Mouse (Mus musculus) E14TG2a.4 (cell line): ENCODE data around the gene Abhd16a.

Source experiments
- H3K27me3 ChIP-seq: 2 replicates; pipeline ENCODE4 v1.6.1; 2014; ENCODE audit warnings: low read length, control low read depth; ENCODE audit not compliant: insufficient read depth
- H3K36me3 ChIP-seq: 2 replicates; pipeline ENCODE4 v1.6.1; 2014; ENCODE audit warnings: low read length, control low read depth; ENCODE audit not compliant: insufficient read depth
- H3K4me1 ChIP-seq: replicated peaks from 2 replicates; pipeline ENCODE4 v1.6.1; 2014; ENCODE audit warnings: low read depth, low read length, control low read depth
- H3K4me3 ChIP-seq: replicated peaks from 2 replicates; pipeline ENCODE4 v1.5.1; 2014; ENCODE audit warnings: mild to moderate bottlenecking, low read length
- H3K9me3 ChIP-seq: 2 replicates; pipeline ENCODE4 v1.6.1; 2014; ENCODE audit warnings: low read length, control low read depth
- CTCF ChIP-seq: conservative IDR thresholded peaks from 2 replicates; pipeline ENCODE4 v1.5.1; 2014; ENCODE audit warnings: low read length
- NANOG ChIP-seq: IDR thresholded peaks from 2 replicates; pipeline ENCODE4 v1.6.1; 2014; ENCODE audit warnings: borderline replicate concordance, low read length, mixed read lengths
- POU5F1 ChIP-seq: IDR thresholded peaks from 2 replicates; pipeline ENCODE4 v1.6.1; 2014; ENCODE audit warnings: low read length, borderline replicate concordance

Abhd16a gene

GRCm38 (mm10) chr17:35077285-35077684 lies 11.8 kb upstream of the Abhd16a start:
- Histone ChIP-seq H3K4me1 (peaks cover 79% of the 10 kb centered on the region), H3K9me3 (no peaks in the 10 kb centered on the region), H3K36me3 (0 out of 2 replicates have a peak, but pooled peaks cover 3% of the 10 kb centered on the region), H3K27me3 (no peaks in the 10 kb centered on the region), H3K4me3 (peak overlapping the region; percentile 78)
- TF ChIP-seq CTCF (no peak), POU5F1 (no peak), NANOG (no peak)

- H3K27me3 ChIP-seq = no peaks in the 10 kb centered on the region; the same call in 1 of the 2 replicates
- TF ChIP-seq POU5F1 (no peak), NANOG (no peak), CTCF (no peak)
- 0 out of 2 replicates have a peak, but pooled peaks cover 3% of the 10 kb centered on the region for H3K36me3 ChIP-seq
Measured at GRCm38 (mm10) chr17:35077786-35078233, 11.3 kb upstream of the Abhd16a start, which contains the start of gene Ly6g6d. Ly6g6d (minus strand) TSS chr17:35078065.

GRCm38 (mm10) chr17:35079778-35080177 lies 9.3 kb upstream of the Abhd16a start:
- H3K27me3 ChIP-seq = peaks cover 2% of the 10 kb centered on the region; the same call in 1 of the 2 replicates
- H3K36me3 ChIP-seq = 0 out of 2 replicates have a peak, but pooled peaks cover 3% of the 10 kb centered on the region
- no peaks in the 10 kb centered on the region for H3K9me3 ChIP-seq
- no peak for TF ChIP-seq NANOG
- peaks cover 61% of the 10 kb centered on the region for H3K4me1 ChIP-seq
- no peak overlapping the region for H3K4me3 ChIP-seq

More at GRCm38 (mm10) chr17:35077786-35078233, 11.3 kb upstream of the Abhd16a start, which contains the start of gene Ly6g6d:
- H3K4me1 ChIP-seq = peaks cover 74% of the 10 kb centered on the region
- H3K4me3 ChIP-seq = peak within 1 kb of the TSS; percentile 78
- H3K9me3 ChIP-seq = no peaks in the 10 kb centered on the region

- H3K4me1 ChIP-seq = peaks cover 56% of the 10 kb centered on the region
- TF ChIP-seq CTCF (no peak), POU5F1 (no peak), NANOG (no peak)
- H3K4me3 ChIP-seq = 0 out of 2 replicates have a peak overlapping the region, but pooled peaks have one; percentile 27
- H3K27me3 ChIP-seq = peaks cover 2% of the 10 kb centered on the region; the same call in 1 of the 2 replicates
- no peaks in the 10 kb centered on the region for H3K9me3 ChIP-seq
- H3K36me3 ChIP-seq = 0 out of 2 replicates have a peak, but pooled peaks cover 3% of the 10 kb centered on the region
Measured at GRCm38 (mm10) chr17:35080248-35080647, 8.8 kb upstream of the Abhd16a start.

GRCm38 (mm10) chr17:35080710-35081109 lies 8.4 kb upstream of the Abhd16a start:
- no peaks in the 10 kb centered on the region for H3K9me3 ChIP-seq
- H3K27me3 ChIP-seq = peaks cover 2% of the 10 kb centered on the region; the same call in 1 of the 2 replicates
- TF ChIP-seq CTCF (no peak), NANOG (no peak), POU5F1 (no peak)
- peaks cover 52% of the 10 kb centered on the region for H3K4me1 ChIP-seq
- 0 out of 2 replicates have a peak, but pooled peaks cover 3% of the 10 kb centered on the region for H3K36me3 ChIP-seq
- peak overlapping the region; percentile 27 for H3K4me3 ChIP-seq

GRCm38 (mm10) chr17:35082841-35083576 lies 6.1 kb upstream of the Abhd16a start:
- TF ChIP-seq NANOG (no peak), CTCF (no peak), POU5F1 (no peak)
- 0 out of 2 replicates have a peak, but pooled peaks cover 3% of the 10 kb centered on the region for H3K36me3 ChIP-seq
- H3K4me3 ChIP-seq = no peak overlapping the region
- no peaks in the 10 kb centered on the region for H3K9me3 ChIP-seq
- peaks cover 35% of the 10 kb centered on the region for H3K4me1 ChIP-seq
- H3K27me3 ChIP-seq = peaks cover 2% of the 10 kb centered on the region; the same call in 1 of the 2 replicates

GRCm38 (mm10) chr17:35083929-35084497 lies 5.0 kb upstream of the Abhd16a start:
- no peaks in the 10 kb centered on the region for H3K9me3 ChIP-seq
- no peak for TF ChIP-seq POU5F1
- TF ChIP-seq CTCF = no peak
- H3K36me3 ChIP-seq = no peaks in the 10 kb centered on the region
- peaks cover 26% of the 10 kb centered on the region for H3K4me1 ChIP-seq
- no peak overlapping the region for H3K4me3 ChIP-seq
- H3K27me3 ChIP-seq = peaks cover 2% of the 10 kb centered on the region; the same call in 1 of the 2 replicates

GRCm38 (mm10) chr17:35085208-35085865 lies 3.7 kb upstream of the Abhd16a start, which contains the start of gene Ly6g6f:
Ly6g6f (minus strand) TSS chr17:35085610.
- no peak within 1 kb of the TSS for H3K4me3 ChIP-seq
- peaks cover 2% of the 10 kb centered on the region for H3K36me3 ChIP-seq
- H3K9me3 ChIP-seq = no peaks in the 10 kb centered on the region
- H3K4me1 ChIP-seq = peaks cover 22% of the 10 kb centered on the region
- TF ChIP-seq CTCF (no peak), NANOG (no peak), POU5F1 (no peak)
- H3K27me3 ChIP-seq = peaks cover 2% of the 10 kb centered on the region; the same call in 1 of the 2 replicates
